Mouse (Mus musculus) forebrain, embryonic 13.5 days (tissue): ENCODE measurements around the gene Polk. TPM values are rescaled to one million over a fixed set of nuclear protein-coding genes. Genes with fewer than 3 reads are reported as not detected.

Experiments used
- ATAC-seq: fragments of 200-750 bp; cut with Nextera tagmentation; 2 replicates; pipeline ENCODE4 v1.8.0; 2017
- H3K27ac ChIP-seq: fragments of 300-500 bp; sonication (generic); 2 replicates; pipeline ENCODE4 v1.5.1; 2015; ENCODE audit warnings: inconsistent platforms, mild to moderate bottlenecking, moderate library complexity
- H3K27me3 ChIP-seq: fragments of 300-500 bp; sonication (generic); 2 replicates; pipeline ENCODE4 v1.6.1; 2015; ENCODE audit warnings: mild to moderate bottlenecking, inconsistent platforms
- H3K36me3 ChIP-seq: fragments of 300-500 bp; sonication (generic); 2 replicates; pipeline ENCODE4 v1.6.1; 2015; ENCODE audit warnings: mild to moderate bottlenecking, inconsistent platforms; ENCODE audit not compliant: poor library complexity, severe bottlenecking
- H3K4me1 ChIP-seq: fragments of 300-500 bp; sonication (generic); 2 replicates; pipeline ENCODE4 v1.6.1; 2015; ENCODE audit warnings: inconsistent platforms
- H3K4me2 ChIP-seq: fragments of 300-500 bp; sonication (generic); 2 replicates; pipeline ENCODE4 v1.6.1; 2015; ENCODE audit warnings: inconsistent platforms, mild to moderate bottlenecking, moderate library complexity
- H3K4me3 ChIP-seq: fragments of 300-500 bp; sonication (generic); 2 replicates; pipeline ENCODE4 v1.5.1; 2015; ENCODE audit warnings: mild to moderate bottlenecking, inconsistent platforms
- H3K9ac ChIP-seq: fragments of 300-500 bp; sonication (generic); 2 replicates; pipeline ENCODE4 v1.6.1; 2015; ENCODE audit warnings: mild to moderate bottlenecking, inconsistent platforms
- H3K9me3 ChIP-seq: fragments of 300-500 bp; sonication (generic); replicated peaks from 2 replicates; pipeline ENCODE4 v1.6.1; 2016; ENCODE audit warnings: inconsistent platforms
- WGBS: fragments of 180-500 bp; shearing (Covaris S2); methylation state at CpG from one replicate; pipeline ENCODE4 v1.1.7; 2015; 5-methylcytosine and 5-hydroxymethylcytosine counted together
- polyA plus RNA-seq: library from polyadenylated mRNA; unstranded; fragments of >200 nt; fragmentation: Nextera tagmentation; extraction: Ambion mirVana; gene quantifications from 2 replicates; pipeline ENCODE4 v1.2.1, GENCODE M21; 2015

The Polk gene
- polyA plus RNA-seq, 1 experiment from 2014 or later, result 6.0 TPM

GRCm38 (mm10) chr13:96490433-96490832 lies 51.9 kb downstream of the Polk start, which contains the start of gene Gm17622:
Gm17622 (plus strand) TSS chr13:96490733.
- no peaks in the 10 kb centered on the region for H3K27me3 ChIP-seq
- peaks cover 13% of the 10 kb centered on the region for H3K36me3 ChIP-seq
- no peak within 1 kb of the TSS for H3K4me2 ChIP-seq
- no peaks in the 10 kb centered on the region; the same call in 1 of the 2 replicates for H3K9me3 ChIP-seq
- H3K4me1 ChIP-seq, result no peaks in the 10 kb centered on the region
- no peak within 1 kb of the TSS for H3K9ac ChIP-seq
- H3K4me3 ChIP-seq, result no peak within 1 kb of the TSS
- no peak within 1 kb of the TSS for H3K27ac ChIP-seq
- 92% methylated on average over 3 of the region's 3 CpGs for WGBS
- ATAC-seq, result no peak

DNA sequence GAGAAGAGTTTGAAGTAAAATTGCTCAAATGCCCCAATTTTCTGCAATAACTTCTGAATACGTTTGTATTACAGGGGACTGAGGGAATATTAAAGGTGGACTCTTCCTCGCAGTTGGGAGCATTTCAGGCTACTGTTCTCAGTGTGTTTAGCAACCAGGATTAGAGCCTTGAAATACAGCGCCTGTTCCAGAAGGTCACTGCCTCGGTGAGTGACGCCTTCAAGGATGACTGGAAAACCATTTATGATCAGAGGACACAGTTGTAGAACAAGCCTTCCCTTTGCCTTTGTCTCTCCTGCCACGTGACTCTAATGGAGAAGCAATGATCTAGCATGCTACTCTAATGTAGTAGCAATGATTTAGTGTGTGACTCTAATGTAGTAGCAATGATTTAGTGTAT lies 54.4 kb downstream of the Polk start:
- Histone ChIP-seq H3K27me3 (no peaks in the 10 kb centered on the region), H3K9me3 (no peaks in the 10 kb centered on the region; the same call in 1 of the 2 replicates), H3K4me2 (no peak overlapping the region), H3K4me1 (no peaks in the 10 kb centered on the region), H3K36me3 (peaks cover 17% of the 10 kb centered on the region), H3K27ac (no peak overlapping the region), H3K4me3 (no peak overlapping the region), H3K9ac (no peak overlapping the region)
- ATAC-seq, result no peak
- 92% methylated on average over 6 of the region's 6 CpGs for WGBS

GRCm38 (mm10) chr13:96487230-96487629 lies 55.1 kb downstream of the Polk start:
- WGBS, result 94% methylated on average over 6 of the region's 6 CpGs
- ATAC-seq, result no peak
- no peaks in the 10 kb centered on the region for H3K4me1 ChIP-seq

DNA sequence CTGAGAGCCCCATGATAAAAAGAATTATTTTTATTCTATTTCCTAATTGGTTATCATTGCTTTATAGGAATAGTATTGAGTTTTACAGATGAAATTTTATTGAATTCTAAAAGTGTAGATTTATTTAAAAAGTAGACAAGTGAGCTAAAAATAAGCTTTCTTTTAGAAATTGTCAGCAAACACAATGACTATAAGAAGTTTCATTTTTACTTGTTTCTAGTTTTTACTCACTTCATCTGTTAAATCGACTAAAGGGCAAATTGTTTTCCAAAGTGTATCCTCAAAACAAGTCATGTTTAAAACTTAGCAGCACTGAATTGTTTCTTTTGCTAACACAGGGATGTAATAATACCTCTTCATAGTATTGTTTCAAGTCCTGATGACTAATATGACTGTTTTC lies 63.4 kb downstream of the Polk start:
- Histone ChIP-seq H3K4me3 (no peak overlapping the region), H3K4me1 (no peaks in the 10 kb centered on the region), H3K9ac (no peak overlapping the region), H3K27ac (no peak overlapping the region), H3K4me2 (no peak overlapping the region), H3K27me3 (no peaks in the 10 kb centered on the region), H3K9me3 (no peaks in the 10 kb centered on the region), H3K36me3 (no peaks in the 10 kb centered on the region)
- WGBS, result 89% methylated on average over 1 of the region's 1 CpGs
- ATAC-seq, result no peak

More at GRCm38 (mm10) chr13:96487230-96487629, 55.1 kb downstream of the Polk start:
- no peaks in the 10 kb centered on the region for H3K27me3 ChIP-seq
- no peak overlapping the region for H3K27ac ChIP-seq
- H3K4me3 ChIP-seq, result no peak overlapping the region
- no peaks in the 10 kb centered on the region; the same call in 1 of the 2 replicates for H3K9me3 ChIP-seq
- no peak overlapping the region for H3K4me2 ChIP-seq
- no peak overlapping the region for H3K9ac ChIP-seq
- H3K36me3 ChIP-seq, result peaks cover 17% of the 10 kb centered on the region

GRCm38 (mm10) chr13:96477226-96477625 lies 65.2 kb downstream of the Polk start:
- Histone ChIP-seq H3K4me2 (no peak overlapping the region), H3K27ac (no peak overlapping the region), H3K4me3 (no peak overlapping the region), H3K9ac (no peak overlapping the region), H3K9me3 (no peaks in the 10 kb centered on the region), H3K4me1 (no peaks in the 10 kb centered on the region), H3K36me3 (no peaks in the 10 kb centered on the region), H3K27me3 (no peaks in the 10 kb centered on the region)
- WGBS, result 94% methylated on average over 4 of the region's 4 CpGs
- no peak for ATAC-seq

- no peak within 1 kb of the TSS for H3K27ac ChIP-seq
- ATAC-seq, result no peak
- WGBS, result 89% methylated on average over 14 of the region's 14 CpGs
- no peak within 1 kb of the TSS for H3K4me3 ChIP-seq
- no peak within 1 kb of the TSS for H3K4me2 ChIP-seq
- no peaks in the 10 kb centered on the region for H3K36me3 ChIP-seq
- no peaks in the 10 kb centered on the region for H3K27me3 ChIP-seq
- H3K9ac ChIP-seq, result no peak within 1 kb of the TSS
- no peaks in the 10 kb centered on the region for H3K9me3 ChIP-seq
- no peaks in the 10 kb centered on the region for H3K4me1 ChIP-seq
These were observed 71.4 kb downstream of the Polk start, which contains the start of gene Ankdd1b for GRCm38 (mm10) chr13:96470957-96471356. Ankdd1b (minus strand) TSS chr13:96471198.

DNA sequence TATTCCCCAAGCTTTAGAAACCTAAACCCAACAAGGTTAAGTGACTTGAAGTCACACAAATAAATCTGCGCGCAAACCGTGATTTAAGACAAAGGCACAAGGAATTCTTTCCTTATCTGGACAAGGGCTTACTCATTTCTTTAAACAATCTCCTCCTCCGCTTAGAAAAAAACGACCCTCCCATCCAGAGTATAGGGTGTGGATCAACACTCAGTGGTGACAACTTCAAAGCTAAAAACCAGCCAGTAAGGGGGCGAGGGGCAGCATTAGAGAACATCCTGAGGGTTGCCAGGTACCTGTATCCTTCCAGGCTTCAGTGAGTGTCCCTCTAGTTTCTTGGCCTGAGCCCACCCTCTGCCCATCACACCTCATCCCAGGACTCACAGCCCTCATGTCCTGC lies 71.8 kb downstream of the Polk start:
- H3K4me3 ChIP-seq, result no peak overlapping the region
- no peaks in the 10 kb centered on the region for H3K9me3 ChIP-seq
- H3K9ac ChIP-seq, result no peak overlapping the region
- no peaks in the 10 kb centered on the region for H3K4me1 ChIP-seq
- no peaks in the 10 kb centered on the region for H3K36me3 ChIP-seq
- ATAC-seq, result no peak
- 85% methylated on average over 6 of the region's 6 CpGs for WGBS
- H3K27me3 ChIP-seq, result no peaks in the 10 kb centered on the region
- H3K4me2 ChIP-seq, result no peak overlapping the region
- no peak overlapping the region for H3K27ac ChIP-seq

DNA sequence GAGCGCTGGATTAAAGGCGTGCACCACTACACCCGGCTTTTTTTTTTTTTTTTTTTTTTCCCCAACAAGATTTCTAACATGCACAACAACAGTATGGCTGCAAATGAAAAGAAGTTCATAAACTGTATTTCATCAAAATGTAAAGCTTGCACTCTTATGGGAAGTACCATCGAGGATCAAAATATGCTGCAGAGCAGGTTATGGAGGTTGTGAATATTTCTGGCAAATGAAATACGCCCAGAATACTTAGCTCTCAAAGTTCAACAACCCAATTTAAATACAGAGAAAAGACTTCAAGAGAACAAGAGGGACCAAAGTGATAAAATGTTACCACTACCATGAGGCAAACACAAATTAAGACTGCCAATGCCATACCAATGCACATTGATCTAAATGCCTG lies 73.7 kb downstream of the Polk start:
- 90% methylated on average over 5 of the region's 5 CpGs for WGBS
- Histone ChIP-seq H3K36me3 (no peaks in the 10 kb centered on the region), H3K27me3 (no peaks in the 10 kb centered on the region), H3K27ac (no peak overlapping the region), H3K4me2 (no peak overlapping the region), H3K4me1 (no peaks in the 10 kb centered on the region), H3K4me3 (no peak overlapping the region), H3K9ac (no peak overlapping the region), H3K9me3 (no peaks in the 10 kb centered on the region)
- ATAC-seq, result no peak

DNA sequence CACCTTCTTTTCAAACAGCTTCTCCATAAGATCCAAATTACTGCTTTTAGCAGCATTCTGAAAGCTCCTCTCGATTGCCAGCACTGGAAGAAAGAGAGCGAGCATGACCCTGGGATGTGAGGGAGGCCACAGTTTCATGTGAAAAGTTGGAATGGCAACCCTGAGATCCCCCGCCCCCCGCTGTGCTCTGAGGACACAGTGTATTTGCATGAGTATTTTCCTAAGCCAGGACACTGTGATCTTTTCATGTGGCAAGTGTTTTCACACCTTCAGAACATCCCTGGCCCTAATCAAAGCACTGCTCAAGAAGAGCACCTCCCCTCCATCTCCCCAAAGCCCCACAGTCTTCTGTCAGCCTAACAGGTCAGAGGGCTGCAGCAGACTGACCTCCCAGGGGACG lies 77.1 kb downstream of the Polk start:
- no peak overlapping the region for H3K9ac ChIP-seq
- no peaks in the 10 kb centered on the region for H3K36me3 ChIP-seq
- H3K27ac ChIP-seq, result no peak overlapping the region
- H3K4me2 ChIP-seq, result no peak overlapping the region
- H3K9me3 ChIP-seq, result no peaks in the 10 kb centered on the region
- H3K4me1 ChIP-seq, result no peaks in the 10 kb centered on the region
- H3K27me3 ChIP-seq, result no peaks in the 10 kb centered on the region
- no peak for ATAC-seq
- H3K4me3 ChIP-seq, result no peak overlapping the region
- WGBS, result 65% methylated on average over 5 of the region's 5 CpGs

GRCm38 (mm10) chr13:96462644-96463043 lies 79.7 kb downstream of the Polk start:
- no peak for ATAC-seq
- no peak overlapping the region for H3K4me3 ChIP-seq
- H3K9ac ChIP-seq, result no peak overlapping the region
- no peak overlapping the region for H3K4me2 ChIP-seq
- no peaks in the 10 kb centered on the region for H3K27me3 ChIP-seq
- no peaks in the 10 kb centered on the region for H3K9me3 ChIP-seq
- no peaks in the 10 kb centered on the region for H3K4me1 ChIP-seq
- no peaks in the 10 kb centered on the region for H3K36me3 ChIP-seq
- 71% methylated on average over 1 of the region's 1 CpGs for WGBS
- no peak overlapping the region for H3K27ac ChIP-seq

DNA sequence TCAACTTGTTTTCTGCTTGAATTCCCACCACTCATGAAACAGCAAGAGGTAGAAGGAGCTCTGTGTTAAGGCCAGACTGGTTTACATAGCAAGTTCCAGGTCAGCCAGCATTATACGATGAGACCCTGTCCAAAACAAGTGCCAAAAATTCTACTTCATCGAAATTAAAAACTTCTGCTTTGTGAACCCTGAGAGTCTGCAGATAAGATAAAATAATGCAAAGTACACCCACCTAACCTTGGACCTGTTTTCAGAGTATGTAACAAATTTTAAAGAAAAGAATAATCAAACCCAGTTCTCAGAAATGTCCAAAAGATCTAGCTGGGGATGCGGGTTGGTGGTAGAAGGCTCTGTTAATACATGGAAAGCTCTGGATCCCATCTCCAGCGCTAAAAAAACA lies 83.8 kb downstream of the Polk start:
- 84% methylated on average over 4 of the region's 4 CpGs for WGBS
- Histone ChIP-seq H3K4me1 (no peaks in the 10 kb centered on the region), H3K9ac (no peak overlapping the region), H3K4me3 (no peak overlapping the region), H3K27me3 (no peaks in the 10 kb centered on the region), H3K4me2 (no peak overlapping the region), H3K9me3 (no peaks in the 10 kb centered on the region), H3K27ac (no peak overlapping the region), H3K36me3 (no peaks in the 10 kb centered on the region)
- no peak for ATAC-seq

- 90% methylated on average over 5 of the region's 5 CpGs for WGBS
- no peaks in the 10 kb centered on the region for H3K4me1 ChIP-seq
- no peak overlapping the region for H3K4me3 ChIP-seq
- no peak overlapping the region for H3K9ac ChIP-seq
- no peak overlapping the region for H3K27ac ChIP-seq
- no peaks in the 10 kb centered on the region for H3K9me3 ChIP-seq
- no peak for ATAC-seq
- no peak overlapping the region for H3K4me2 ChIP-seq
- H3K27me3 ChIP-seq, result no peaks in the 10 kb centered on the region
- no peaks in the 10 kb centered on the region for H3K36me3 ChIP-seq
These were observed 84.4 kb downstream of the Polk start for GRCm38 (mm10) chr13:96458018-96458417.

DNA sequence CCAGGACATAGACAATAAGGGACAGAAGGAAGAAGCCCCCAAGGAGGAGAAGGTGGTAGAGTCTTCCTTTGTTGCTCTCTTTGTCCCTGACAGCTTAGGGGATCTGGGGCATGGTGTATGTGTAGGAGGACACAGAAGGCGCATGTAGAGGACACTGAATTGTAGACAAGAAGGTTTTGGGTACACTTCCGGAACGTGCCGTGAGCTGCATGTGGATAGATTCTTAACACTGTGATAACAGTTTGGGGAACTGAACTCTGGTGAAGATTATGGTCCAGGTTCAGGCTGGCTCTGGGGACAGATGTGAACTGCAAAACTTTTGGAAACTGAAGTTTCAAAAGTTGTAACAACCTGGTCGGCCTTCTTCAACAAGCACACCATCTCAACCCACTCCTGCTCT lies 84.8 kb downstream of the Polk start:
- Histone ChIP-seq H3K27me3 (no peaks in the 10 kb centered on the region), H3K4me1 (no peaks in the 10 kb centered on the region), H3K27ac (no peak overlapping the region), H3K36me3 (no peaks in the 10 kb centered on the region), H3K4me2 (no peak overlapping the region), H3K9me3 (no peaks in the 10 kb centered on the region), H3K4me3 (no peak overlapping the region), H3K9ac (no peak overlapping the region)
- ATAC-seq, result no peak
- 97% methylated on average over 5 of the region's 5 CpGs for WGBS
